Mouse (Mus musculus) monocyte, adult 2 months (primary cell): ENCODE measurements around the gene Sult1c2.
"Not testable (repeated sequence)": the region's sequence is repeated elsewhere in the genome, so short reads cannot be mapped to it uniquely, and the experiment has no call there.

Experiments
- DNase-seq, 2 experiments: peaks; one replicate each; pipeline ENCODE4 v3.0.0; 2022; ENCODE audit warnings: low spot score in 2 of 2, low read depth in 1 of 2

Sult1c2 gene

GRCm38 (mm10) chr17:53846206-53846605 is at the start of gene Sult1c2:
Gene Sult1c2 (minus strand): TSS chr17:53846339.
- no peak for DNase-seq

- DNase-seq, result not testable (repeated sequence)
Observed at GRCm38 (mm10) chr17:53879006-53879675, 33.0 kb upstream of the Sult1c2 start.

GRCm38 (mm10) chr17:53874433-53874832 is 28.3 kb upstream of the Sult1c2 start:
- no peak for DNase-seq

- DNase-seq, result no peak
Observed at GRCm38 (mm10) chr17:53872192-53872591, 26.1 kb upstream of the Sult1c2 start.

- no peak for DNase-seq
Observed at GRCm38 (mm10) chr17:53869931-53870330, 23.8 kb upstream of the Sult1c2 start.

- no peak for DNase-seq
Observed at GRCm38 (mm10) chr17:53865260-53865955, 19.3 kb upstream of the Sult1c2 start.

GRCm38 (mm10) chr17:53860548-53860947 is 14.4 kb upstream of the Sult1c2 start:
- DNase-seq, result no peak

- no peak for DNase-seq
Observed at GRCm38 (mm10) chr17:53854992-53855391, 8.9 kb upstream of the Sult1c2 start.

- no peak for DNase-seq
Observed at GRCm38 (mm10) chr17:53845796-53846195, 343 bp downstream of the Sult1c2 start.

GRCm38 (mm10) chr17:53833366-53833765 is 12.8 kb downstream of the Sult1c2 start:
- DNase-seq, result no peak

GRCm38 (mm10) chr17:53803974-53804373 is 42.2 kb downstream of the Sult1c2 start:
- not testable (repeated sequence) for DNase-seq

GRCm38 (mm10) chr17:53783381-53783780 is 62.8 kb downstream of the Sult1c2 start:
- no peak for DNase-seq
